ENCODE assay signal across 8 mouse cellular contexts in the genomic region with DNA sequence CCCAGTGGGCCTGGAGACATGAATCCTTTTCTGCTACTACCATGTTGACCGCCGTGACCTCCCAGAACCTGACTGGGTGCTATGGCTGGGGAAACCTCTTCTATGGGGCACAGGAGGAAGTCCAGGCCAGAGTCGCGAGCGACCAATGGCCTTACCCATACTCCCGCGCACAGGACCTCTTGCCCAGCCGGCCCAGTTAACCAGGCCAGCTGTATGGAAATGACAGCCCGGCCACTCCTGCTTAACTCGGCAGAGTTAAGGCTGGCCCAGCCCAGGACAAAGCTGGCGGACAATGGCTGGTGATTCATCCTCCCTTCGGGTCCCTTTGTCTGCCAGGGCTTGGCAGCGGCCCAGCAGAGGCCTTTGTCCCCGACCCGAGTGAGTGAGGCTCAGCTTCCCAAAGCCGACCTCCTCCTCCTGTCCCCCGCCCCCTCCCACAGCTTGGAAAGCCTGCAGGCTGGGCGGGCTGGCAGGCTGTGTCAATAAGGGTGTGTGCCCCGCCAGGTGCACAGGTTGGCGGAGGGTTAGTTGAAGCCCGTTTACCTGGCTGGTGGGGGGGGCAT. TPM values are rescaled to one million over a fixed set of nuclear protein-coding genes. Genes with fewer than 3 reads are reported as not detected.
DNase-seq lines count a peak whose midpoint lies in the region; ATAC-seq and TF ChIP-seq lines count a peak whose summit lies in the region.

No protein-coding gene starts in this region.

- H3K4me1 ChIP-seq in ES-Bruce4 (ENCODE audit: control insufficient read depth, insufficient read depth, low read length), result peaks cover 4% of the 10 kb centered on the region
- peaks cover 40% of the 10 kb centered on the region for H3K4me1 ChIP-seq in embryonic facial prominence, embryonic 14.5 days (ENCODE audit: control insufficient read depth, insufficient read depth, low read length)
- peaks cover 61% of the 10 kb centered on the region for H3K4me1 ChIP-seq in heart, embryonic 15.5 days (replicated peaks)

- no peaks in the 10 kb centered on the region for H3K36me3 ChIP-seq in ES-Bruce4 (ENCODE audit: control insufficient read depth, insufficient read depth, low read length, poor library complexity, severe bottlenecking)
- peaks cover 21% of the 10 kb centered on the region for H3K36me3 ChIP-seq in embryonic facial prominence, embryonic 14.5 days (ENCODE audit: control insufficient read depth, insufficient read depth, low read length)
- 0 out of 2 replicates have a peak, but pooled peaks cover 6% of the 10 kb centered on the region for H3K36me3 ChIP-seq in heart, embryonic 15.5 days

- TF ChIP-seq POLR2A in ES-Bruce4 (IDR thresholded peaks at IDR 0.05; ENCODE audit: insufficient read depth, low read length), result no peak

- H3K4me2 ChIP-seq in embryonic facial prominence, embryonic 14.5 days (ENCODE audit: low read depth, low read length), result peak overlapping the region; percentile 79
- peak overlapping the region; percentile 87 for H3K4me2 ChIP-seq in heart, embryonic 15.5 days

- H3K9me3 ChIP-seq in ES-Bruce4 (replicated peaks; ENCODE audit: control insufficient read depth, insufficient read depth, low read length, poor library complexity, severe bottlenecking), result no peaks in the 10 kb centered on the region
- no peaks in the 10 kb centered on the region for H3K9me3 ChIP-seq in embryonic facial prominence, embryonic 14.5 days (ENCODE audit: control insufficient read depth, low read length)
- H3K9me3 ChIP-seq in heart, embryonic 15.5 days (replicated peaks), result no peaks in the 10 kb centered on the region

- DNase-seq in adrenal gland, postnatal 10 days, result peak; percentile 90
- DNase-seq in embryonic facial prominence, embryonic 14.5 days (ENCODE audit: low spot score), result peak; percentile 91
- DNase-seq in kidney, postnatal 14 days, result peak; percentile 89
- DNase-seq in lung, postnatal 14 days, result peak; percentile 86
- peak; percentile 77 for DNase-seq in ovary, postnatal 36 days (ENCODE audit: low spot score)
- no peak for DNase-seq in thymus, postnatal 36 days

- TF ChIP-seq CTCF in ES-Bruce4 (IDR thresholded peaks at IDR 0.05; ENCODE audit: low read depth, low read length), result no peak

- WGBS in embryonic facial prominence, embryonic 14.5 days, result 6% methylated on average over 14 of the region's 21 CpGs
- WGBS in heart, embryonic 15.5 days, result 10% methylated on average over 21 of the region's 21 CpGs

- peaks cover 2% of the 10 kb centered on the region; the same call in 1 of the 2 replicates for H3K27me3 ChIP-seq in ES-Bruce4 (ENCODE audit: control insufficient read depth, insufficient read depth, low read length, poor library complexity, severe bottlenecking)
- peaks cover 35% of the 10 kb centered on the region for H3K27me3 ChIP-seq in embryonic facial prominence, embryonic 14.5 days (replicated peaks; ENCODE audit: control insufficient read depth, insufficient read depth, low read length)
- H3K27me3 ChIP-seq in heart, embryonic 15.5 days, result peaks cover 45% of the 10 kb centered on the region

- peak; percentile 63 for ATAC-seq in embryonic facial prominence, embryonic 14.5 days (ENCODE audit: low read depth)
- peak; percentile 38 for ATAC-seq in heart, embryonic 15.5 days (replicated peaks; ENCODE audit: insufficient number of reproducible peaks, insufficient read depth, low FRiP score, low read depth)

- no peak overlapping the region for H3K27ac ChIP-seq in ES-Bruce4 (ENCODE audit: insufficient read depth, low read length)
- H3K27ac ChIP-seq in embryonic facial prominence, embryonic 14.5 days (replicated peaks; ENCODE audit: low read depth, low read length), result peak overlapping the region; percentile 88
- peak overlapping the region; percentile 86 for H3K27ac ChIP-seq in heart, embryonic 15.5 days

- peak overlapping the region; percentile 24 for H3K4me3 ChIP-seq in ES-Bruce4 (ENCODE audit: low read depth, low read length)
- H3K4me3 ChIP-seq in embryonic facial prominence, embryonic 14.5 days (ENCODE audit: low read depth, low read length), result peak overlapping the region; percentile 64
- H3K4me3 ChIP-seq in heart, embryonic 15.5 days, result peak overlapping the region; percentile 54

- peak; percentile 87; the same call in 1 of the 2 replicates for TF ChIP-seq EP300 in ES-Bruce4 (IDR thresholded peaks at IDR 0.05; ENCODE audit: insufficient read depth, low read depth, low read length)

- no peak overlapping the region for H3K9ac ChIP-seq in ES-Bruce4 (ENCODE audit: low read depth, poor library complexity, severe bottlenecking)
- H3K9ac ChIP-seq in embryonic facial prominence, embryonic 14.5 days (ENCODE audit: low read depth, low read length), result peak overlapping the region; percentile 73
- H3K9ac ChIP-seq in heart, embryonic 15.5 days, result peak overlapping the region; percentile 50

RNA-seq across cellular contexts. Expression of a gene that starts 4.0 kb away (rescaled TPM):
- 4.1 and 4.4 TPM in 2 replicates for polyA plus RNA-seq in ES-Bruce4 (2011; ENCODE audit: insufficient read depth, insufficient read length, low read depth, missing spikeins)
- total RNA-seq in adrenal gland, postnatal 10 days (2021), result 10 to 100 TPM; 18.2 to 24.6 TPM
- polyA plus RNA-seq in embryonic facial prominence, embryonic 14.5 days (2014; fragmentation: Nextera tagmentation; extraction: Ambion mirVana), result 24.6 and 27.9 TPM in 2 replicates
- 5.0 and 7.9 TPM in 2 replicates for polyA plus RNA-seq in heart, embryonic 15.5 days (2015; fragmentation: Nextera tagmentation; extraction: Ambion mirVana)

RNA-seq across cellular contexts. Expression of a gene that starts 37.7 kb away (rescaled TPM):
- polyA plus RNA-seq in ES-Bruce4 (2011; ENCODE audit: insufficient read depth, insufficient read length, low read depth, missing spikeins), result 19.1 and 21.4 TPM in 2 replicates
- 100 to 1,000 TPM in 1 of 2 experiments, 10 to 100 TPM in 1; 79.8 to 108 TPM for total RNA-seq in adrenal gland, postnatal 10 days (2021)
- 47.5 and 50.5 TPM in 2 replicates for polyA plus RNA-seq in embryonic facial prominence, embryonic 14.5 days (2014; fragmentation: Nextera tagmentation; extraction: Ambion mirVana)
- polyA plus RNA-seq in heart, embryonic 15.5 days (2015; fragmentation: Nextera tagmentation; extraction: Ambion mirVana), result 20.3 and 28.9 TPM in 2 replicates

RNA-seq across cellular contexts. Expression of a gene that starts 46.2 kb away (rescaled TPM):
- not detected in 2 replicates for polyA plus RNA-seq in ES-Bruce4 (2011; ENCODE audit: insufficient read depth, insufficient read length, low read depth, missing spikeins)
- total RNA-seq in adrenal gland, postnatal 10 days (2021), result not detected
- polyA plus RNA-seq in embryonic facial prominence, embryonic 14.5 days (2014; fragmentation: Nextera tagmentation; extraction: Ambion mirVana), result not detected in 2 replicates
- 1.1 TPM in 1 of 2 replicates, not detected in the other for polyA plus RNA-seq in heart, embryonic 15.5 days (2015; fragmentation: Nextera tagmentation; extraction: Ambion mirVana)

Comparison
In these comparisons a context has a peak if more than half of its experiments do, and no peak if none do; other contexts are left out.
1. DNase-seq: peak in adrenal gland, postnatal 10 days (single experiment), embryonic facial prominence, embryonic 14.5 days (single experiment), kidney, postnatal 14 days (single experiment), lung, postnatal 14 days (single experiment) and ovary, postnatal 36 days (single experiment); none in thymus, postnatal 36 days (0 of 2).
2. Peak in every context shown above with its lines, with median percentiles within 50 percentile points of each other: H3K4me3 ChIP-seq.